ENCODE assay signal across 15 mouse cellular contexts in the genomic region with DNA sequence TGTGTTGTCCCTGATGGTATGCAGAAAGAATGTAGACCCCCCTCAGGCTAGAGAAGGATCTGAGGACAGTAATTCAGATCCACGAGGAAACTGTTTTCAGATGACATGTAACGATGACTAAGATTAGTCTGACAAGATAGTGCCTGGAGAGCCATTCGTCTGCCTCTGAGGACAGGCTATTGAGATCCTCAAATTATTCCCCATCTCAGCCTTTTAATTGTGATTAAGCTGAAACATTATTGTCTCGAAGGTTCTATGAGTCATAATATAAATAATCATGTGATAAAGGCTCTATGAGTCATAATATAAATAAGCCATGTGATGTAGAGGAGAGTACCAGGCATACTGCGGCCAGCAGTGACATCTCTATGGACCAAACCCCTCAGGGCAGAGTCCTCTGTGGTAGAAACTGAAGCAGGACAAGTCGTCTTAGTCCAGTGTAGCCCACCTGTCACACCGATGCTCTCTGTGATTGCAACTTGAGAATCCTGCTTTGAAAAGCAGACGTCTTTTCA. TPM values are rescaled to one million over a fixed set of nuclear protein-coding genes. Genes with fewer than 3 reads are reported as not detected.
"Had no signal": no experiment of that assay in that cellular context is flagged by ENCODE, and none has a peak within 500 bp of the region (broad histone marks: within the 10 kb centered on the region; RNA-seq: fewer than 3 reads in every experiment).

No protein-coding gene starts in this region.

- H3K27me3 ChIP-seq: midbrain, embryonic 12.5 days; neural tube, embryonic 12.5 days; stomach, embryonic 15.5 days had no signal

- H3K36me3 ChIP-seq: midbrain, embryonic 10.5 days; midbrain, embryonic 12.5 days; neural tube, embryonic 12.5 days; stomach, embryonic 15.5 days had no signal

- H3K4me1 ChIP-seq: midbrain, embryonic 10.5 days; midbrain, embryonic 12.5 days; neural tube, embryonic 12.5 days; stomach, embryonic 15.5 days had no signal

- H3K4me3 ChIP-seq: midbrain, embryonic 10.5 days; midbrain, embryonic 12.5 days; neural tube, embryonic 12.5 days; stomach, embryonic 15.5 days had no signal

- H3K9ac ChIP-seq: lung, embryonic 14.5 days; midbrain, embryonic 12.5 days; neural tube, embryonic 12.5 days; stomach, embryonic 15.5 days had no signal

- H3K27ac ChIP-seq: midbrain, embryonic 10.5 days; midbrain, embryonic 12.5 days; neural tube, embryonic 12.5 days; stomach, embryonic 15.5 days had no signal

- ATAC-seq: midbrain, embryonic 16.5 days had no signal

- DNase-seq: lung, adult 18-20 months; lung, embryonic 14.5 days; lung, postnatal 10 days; lung, postnatal 4 days; midbrain, embryonic 14.5 days; right cerebral cortex, postnatal 14 days; thymus, adult 18-20 months; thymus, postnatal 25 days; thymus, postnatal 4 days had no signal

- H3K9me3 ChIP-seq: midbrain, embryonic 12.5 days; neural tube, embryonic 12.5 days; stomach, embryonic 15.5 days had no signal

- H3K4me2 ChIP-seq: lung, embryonic 14.5 days; midbrain, embryonic 12.5 days; neural tube, embryonic 12.5 days; stomach, embryonic 15.5 days had no signal

RNA-seq across cellular contexts. Expression of a gene that starts 11.0 kb away (rescaled TPM):
- total RNA-seq: megakaryocyte-erythroid progenitor cell, adult 5-6 weeks had no signal
